Mouse (Mus musculus) thymus, postnatal 4 days (tissue): ENCODE measurements around the gene Edem3.
"Not testable (repeated sequence)": the region's sequence is repeated elsewhere in the genome, so short reads cannot be mapped to it uniquely, and the experiment has no call there.

ENCODE experiments used
- DNase-seq: peaks from one replicate; pipeline ENCODE4 v3.0.0; 2021

The Edem3 gene

GRCm38 (mm10) chr1:151752946-151753345, 2.2 kb upstream of the Edem3 start:
- no peak for DNase-seq

- DNase-seq, result no peak
Measured at GRCm38 (mm10) chr1:151753374-151753929, 1.7 kb upstream of the Edem3 start.

GRCm38 (mm10) chr1:151754028-151754489, 1.1 kb upstream of the Edem3 start:
- DNase-seq, result peak; percentile 39

- DNase-seq, result no peak
Measured at GRCm38 (mm10) chr1:151755660-151756424, 671 bp downstream of the Edem3 start.

GRCm38 (mm10) chr1:151756425-151756728, 1.2 kb downstream of the Edem3 start:
- no peak for DNase-seq

- no peak for DNase-seq
Measured at GRCm38 (mm10) chr1:151758301-151758700, 3.1 kb downstream of the Edem3 start.

GRCm38 (mm10) chr1:151758991-151759390, 3.8 kb downstream of the Edem3 start:
- no peak for DNase-seq

GRCm38 (mm10) chr1:151764236-151764635, 9.1 kb downstream of the Edem3 start:
- no peak for DNase-seq

GRCm38 (mm10) chr1:151766166-151766565, 11.0 kb downstream of the Edem3 start:
- no peak for DNase-seq

GRCm38 (mm10) chr1:151766976-151767654, 11.9 kb downstream of the Edem3 start:
- DNase-seq, result no peak

- DNase-seq, result no peak
Measured at GRCm38 (mm10) chr1:151769200-151769913, 14.2 kb downstream of the Edem3 start.

- no peak for DNase-seq
Measured at GRCm38 (mm10) chr1:151777616-151778015, 22.4 kb downstream of the Edem3 start.

- DNase-seq, result no peak
Measured at GRCm38 (mm10) chr1:151778592-151778991, 23.4 kb downstream of the Edem3 start.

- no peak for DNase-seq
Measured at GRCm38 (mm10) chr1:151779306-151779705, 24.1 kb downstream of the Edem3 start.

- DNase-seq, result no peak
Measured at GRCm38 (mm10) chr1:151781447-151781846, 26.3 kb downstream of the Edem3 start.

- no peak for DNase-seq
Measured at GRCm38 (mm10) chr1:151783403-151783802, 28.2 kb downstream of the Edem3 start.

GRCm38 (mm10) chr1:151786406-151786805, 31.2 kb downstream of the Edem3 start:
- DNase-seq, result no peak

- DNase-seq, result no peak
Measured at GRCm38 (mm10) chr1:151789136-151789535, 34.0 kb downstream of the Edem3 start.

- not testable (repeated sequence) for DNase-seq
Measured at GRCm38 (mm10) chr1:151792076-151792475, 36.9 kb downstream of the Edem3 start.

- DNase-seq, result not testable (repeated sequence)
Measured at GRCm38 (mm10) chr1:151802795-151803194, 47.6 kb downstream of the Edem3 start.

- no peak for DNase-seq
Measured at GRCm38 (mm10) chr1:151807286-151807685, 52.1 kb downstream of the Edem3 start.

GRCm38 (mm10) chr1:151810628-151811421, 55.7 kb downstream of the Edem3 start:
- DNase-seq, result no peak

GRCm38 (mm10) chr1:151811456-151811855, 56.3 kb downstream of the Edem3 start:
- DNase-seq, result no peak
